Mouse (Mus musculus) bone marrow, adult 2 months (tissue): ENCODE measurements at regions not wholly inside any gene's neighbourhood (a gene's known extent, or its start where the extent isn't known, plus 50 kb on each side); places are given as distances from the start of the nearest gene placed in this dataset.

Experiments
- H3K27ac ChIP-seq: fragments of 200-500 bp; 2 replicates; pipeline ENCODE4 v1.5.1; 2012; ENCODE audit warnings: low read depth, mild to moderate bottlenecking, control low read depth, inconsistent platforms, low read length; ENCODE audit not compliant: control insufficient read depth, poor library complexity, insufficient read depth
- H3K4me1 ChIP-seq: fragments of 200-500 bp; 2 replicates; pipeline ENCODE4 v1.6.1; 2011; ENCODE audit warnings: low read length; ENCODE audit not compliant: control insufficient read depth, insufficient read depth
- H3K4me3 ChIP-seq: fragments of 200-500 bp; replicated peaks from 2 replicates; pipeline ENCODE3; 2011; ENCODE audit warnings: mild to moderate bottlenecking, low read depth, low read length, control low read depth; ENCODE audit not compliant: control insufficient read depth
- CTCF ChIP-seq: fragments of 200-500 bp; IDR thresholded peaks from 2 replicates; pipeline ENCODE4 v1.5.1; 2011; ENCODE audit warnings: low read length, control low read depth; ENCODE audit not compliant: control insufficient read depth, insufficient read depth
- POLR2A ChIP-seq: fragments of 200-500 bp; IDR thresholded peaks from 2 replicates; pipeline ENCODE4 v1.6.1; 2011; ENCODE audit warnings: low read depth, mild to moderate bottlenecking, control low read depth, low read length, borderline replicate concordance; ENCODE audit not compliant: control insufficient read depth
- WGBS: fragments of 180-500 bp; shearing (Covaris S2); methylation state at CpG from one replicate; pipeline ENCODE4 v1.1.7; 2018; 5-methylcytosine and 5-hydroxymethylcytosine counted together

DNA sequence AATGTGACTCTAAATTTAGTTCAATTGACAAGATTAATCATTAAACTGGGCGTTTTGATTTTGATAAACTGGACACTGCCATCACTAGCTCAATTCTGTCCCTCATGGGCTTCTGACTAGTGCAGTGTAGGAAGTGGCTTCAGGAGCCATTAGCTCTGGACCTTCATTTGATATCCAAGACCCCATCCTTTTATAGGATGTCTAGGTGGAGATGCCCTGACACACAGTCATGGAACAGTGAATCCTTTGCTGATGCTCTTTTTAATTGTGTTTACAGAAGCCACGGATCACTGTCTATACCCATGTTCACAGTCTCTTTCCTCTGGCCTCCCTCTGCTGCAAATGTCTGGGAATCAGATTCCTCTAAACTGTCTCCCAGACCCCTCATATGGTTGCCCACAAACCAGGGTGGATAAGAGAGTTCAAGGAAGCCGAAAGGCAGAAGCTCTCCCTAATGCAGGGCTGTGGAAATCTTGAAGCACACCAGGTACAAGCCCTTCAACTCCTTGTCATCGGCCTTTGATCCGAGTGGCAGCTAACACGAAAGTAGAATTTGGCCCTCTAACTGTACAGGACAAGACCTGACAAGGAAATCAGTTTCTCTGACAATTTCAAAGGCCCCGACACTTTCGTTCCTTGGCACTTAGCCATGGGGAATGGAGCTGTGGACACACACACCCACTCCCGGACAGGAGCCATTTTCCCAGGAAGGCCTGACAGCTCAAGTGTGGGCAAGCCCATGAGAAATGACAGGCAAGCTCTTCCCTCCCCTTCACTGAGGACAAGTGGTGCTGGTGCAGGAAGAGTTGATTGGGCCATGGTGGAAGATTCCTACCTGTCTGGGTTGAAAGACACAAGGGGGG is 135.2 kb upstream of the Parp11 start:
- TF ChIP-seq CTCF (no peak), POLR2A (no peak)
- 76% methylated on average over 9 of the region's 9 CpGs for WGBS
- Histone ChIP-seq H3K4me1 (no peaks in the 10 kb centered on the region), H3K4me3 (no peak overlapping the region), H3K27ac (no peak overlapping the region)

GRCm38 (mm10) chr6:127317309-127317708 is 129.3 kb upstream of the Parp11 start:
- WGBS, result 71% methylated on average over 1 of the region's 1 CpGs
- TF ChIP-seq CTCF, result no peak
- no peak for TF ChIP-seq POLR2A
- no peak overlapping the region for H3K4me3 ChIP-seq
- H3K4me1 ChIP-seq, result no peaks in the 10 kb centered on the region; the same call in 1 of the 2 replicates
- no peak overlapping the region for H3K27ac ChIP-seq

GRCm38 (mm10) chr6:127318746-127319582 is 127.7 kb upstream of the Parp11 start:
- no peak for TF ChIP-seq CTCF
- WGBS, result 87% methylated on average over 8 of the region's 8 CpGs
- Histone ChIP-seq H3K4me1 (no peaks in the 10 kb centered on the region; the same call in 1 of the 2 replicates), H3K27ac (no peak overlapping the region), H3K4me3 (no peak overlapping the region)

GRCm38 (mm10) chr6:127320600-127320999 is 126.0 kb upstream of the Parp11 start:
- WGBS, result 62% methylated on average over 4 of the region's 4 CpGs
- TF ChIP-seq POLR2A, result no peak
- no peak for TF ChIP-seq CTCF
- Histone ChIP-seq H3K4me1 (no peaks in the 10 kb centered on the region; the same call in 1 of the 2 replicates), H3K27ac (peak overlapping the region; percentile 67; the same call in 1 of the 2 replicates), H3K4me3 (no peak overlapping the region)

DNA sequence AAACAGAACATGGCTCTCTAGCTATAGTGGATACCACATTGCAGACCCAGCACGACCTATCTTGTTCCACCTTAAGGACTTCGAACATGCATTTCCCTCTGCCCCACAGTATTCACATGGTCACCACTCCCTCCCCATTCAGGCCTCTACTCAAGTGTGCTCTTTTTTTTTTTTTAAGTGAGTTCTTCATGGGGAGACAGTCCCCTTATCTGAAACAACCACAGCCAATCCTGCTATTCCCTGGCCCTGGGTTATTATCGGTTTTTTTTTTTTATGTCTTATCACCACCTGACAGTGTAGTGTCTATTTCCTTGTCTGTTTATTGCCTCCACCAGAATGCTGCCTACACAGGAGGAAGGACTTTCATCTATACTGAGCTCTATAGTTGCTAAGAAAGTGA is 125.6 kb upstream of the Parp11 start:
- 41% methylated on average over 3 of the region's 3 CpGs for WGBS
- H3K4me1 ChIP-seq, result no peaks in the 10 kb centered on the region; the same call in none of the 2 replicates
- peak overlapping the region; percentile 67; the same call in 1 of the 2 replicates for H3K27ac ChIP-seq
- TF ChIP-seq CTCF (no peak), POLR2A (no peak)
- H3K4me3 ChIP-seq, result no peak overlapping the region

DNA sequence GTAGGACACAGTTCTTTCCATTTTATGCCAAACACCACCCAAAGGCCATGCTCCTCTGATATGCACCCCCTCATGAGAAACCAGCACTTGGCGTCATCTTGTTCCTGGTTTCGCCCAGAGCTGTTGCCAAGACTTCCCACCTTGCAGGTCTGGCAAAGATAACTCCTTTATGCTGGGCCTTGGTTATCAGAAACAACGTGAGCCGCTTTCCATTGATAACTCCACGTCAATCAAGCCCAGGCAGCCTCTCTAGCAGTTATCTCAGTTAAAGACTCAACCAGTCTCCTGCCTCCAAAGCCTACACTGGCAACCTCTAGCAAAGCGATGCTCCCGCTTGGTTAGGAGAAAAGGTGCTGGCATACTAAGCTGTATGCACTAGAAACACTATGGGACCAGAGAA is 124.2 kb upstream of the Parp11 start:
- TF ChIP-seq POLR2A, result no peak
- TF ChIP-seq CTCF, result no peak
- H3K4me3 ChIP-seq, result no peak overlapping the region
- WGBS, result 57% methylated on average over 7 of the region's 7 CpGs
- peak overlapping the region; percentile 5; the same call in 1 of the 2 replicates for H3K27ac ChIP-seq
- H3K4me1 ChIP-seq, result no peaks in the 10 kb centered on the region; the same call in none of the 2 replicates

- TF ChIP-seq CTCF (no peak), POLR2A (no peak)
- no peaks in the 10 kb centered on the region; the same call in none of the 2 replicates for H3K4me1 ChIP-seq
- no peak overlapping the region for H3K27ac ChIP-seq
- WGBS, result 79% methylated on average over 5 of the region's 5 CpGs
- H3K4me3 ChIP-seq, result no peak overlapping the region
Observed at GRCm38 (mm10) chr6:127324984-127325383, 121.7 kb upstream of the Parp11 start.

DNA sequence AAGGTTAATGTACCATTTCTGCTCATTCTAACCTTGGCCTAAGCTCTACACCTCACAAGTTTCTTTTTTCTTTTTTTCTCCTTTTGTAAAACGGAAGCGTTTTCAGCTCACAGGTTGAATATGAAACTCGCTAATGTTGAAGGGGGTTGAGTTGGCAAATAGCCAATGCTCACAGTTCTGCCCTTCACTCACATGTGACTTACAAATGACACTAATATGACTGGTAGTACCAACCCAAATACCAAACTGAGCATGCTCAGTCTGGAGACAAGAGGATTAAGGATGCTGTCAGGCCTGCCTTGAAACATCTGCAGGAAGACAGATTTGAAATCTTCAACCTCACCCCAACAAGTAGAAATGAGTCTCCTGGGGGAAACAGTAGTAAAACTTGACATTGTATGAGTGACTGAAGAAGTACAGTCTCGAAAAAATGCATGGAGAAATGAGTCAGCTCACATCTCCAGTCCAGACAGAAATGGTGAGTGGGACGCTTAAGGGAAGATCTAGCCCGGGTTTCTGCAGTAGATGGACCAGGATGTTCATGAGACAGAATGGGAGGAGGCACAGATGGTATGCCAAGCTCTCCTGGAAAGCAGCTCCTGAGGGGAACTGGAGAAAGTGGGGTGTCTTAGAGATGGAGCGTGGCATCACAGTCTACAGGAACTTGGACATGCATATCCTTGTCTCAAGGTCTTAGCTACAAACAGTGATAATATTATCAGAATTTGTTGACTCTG is 120.9 kb upstream of the Parp11 start:
- peaks cover 1% of the 10 kb centered on the region for H3K4me1 ChIP-seq

More for the DNA sequence above, 120.9 kb upstream of the Parp11 start:
- Histone ChIP-seq H3K4me3 (no peak overlapping the region), H3K27ac (no peak overlapping the region)
- TF ChIP-seq POLR2A (no peak), CTCF (no peak)
- WGBS, result 56% methylated on average over 7 of the region's 7 CpGs
